In the genomic region with DNA sequence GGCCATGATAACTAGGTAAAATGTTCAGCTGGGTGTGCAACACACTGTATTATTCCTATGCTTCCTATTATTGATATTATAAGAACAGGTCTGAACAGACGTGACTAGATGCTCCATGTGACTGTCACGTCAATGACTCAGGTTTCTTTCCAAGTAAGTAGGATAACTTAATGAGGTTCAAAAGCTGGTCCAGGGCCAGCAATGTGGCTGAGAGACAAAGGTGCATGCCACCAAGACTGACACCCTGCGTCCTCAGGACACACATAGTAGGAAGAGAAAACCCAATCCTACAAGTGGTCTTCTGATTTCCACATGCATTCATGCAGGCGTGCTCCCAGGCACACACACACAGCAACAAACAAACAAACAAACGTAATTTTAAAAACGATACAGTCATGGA, we compare ENCODE assay signal across 10 mouse cellular contexts. TPM values are rescaled to one million over a fixed set of nuclear protein-coding genes. Genes with fewer than 3 reads are reported as not detected.
DNase-seq lines count a peak whose midpoint lies in the region; ATAC-seq and TF ChIP-seq lines count a peak whose summit lies in the region.
"Had no signal": no experiment of that assay in that cellular context is flagged by ENCODE, and none has a peak within 500 bp of the region (broad histone marks: within the 10 kb centered on the region; RNA-seq: fewer than 3 reads in every experiment).

No protein-coding gene starts in this region.

- H3K27ac ChIP-seq in gastrocnemius, adult 2 months, result no peak overlapping the region
- H3K27ac ChIP-seq in heart, embryonic 15.5 days, result peak overlapping the region; percentile 42
- peak overlapping the region; percentile 87 for H3K27ac ChIP-seq in liver, embryonic 16.5 days (ENCODE audit: low read length)
- H3K27ac ChIP-seq: limb, embryonic 13.5 days had no signal

- H3K9me3 ChIP-seq in heart, embryonic 15.5 days (replicated peaks), result no peaks in the 10 kb centered on the region
- H3K9me3 ChIP-seq in liver, embryonic 16.5 days (replicated peaks; ENCODE audit: control insufficient read depth, low read length), result no peaks in the 10 kb centered on the region
- H3K9me3 ChIP-seq: limb, embryonic 13.5 days had no signal

- H3K36me3 ChIP-seq in heart, embryonic 15.5 days, result no peaks in the 10 kb centered on the region
- no peaks in the 10 kb centered on the region; the same call in 1 of the 2 replicates for H3K36me3 ChIP-seq in liver, embryonic 16.5 days (ENCODE audit: control insufficient read depth, insufficient read depth)
- H3K36me3 ChIP-seq: limb, embryonic 13.5 days had no signal

- 68% methylated on average over 6 of the region's 6 CpGs for WGBS in heart, embryonic 15.5 days
- 48% methylated on average over 6 of the region's 6 CpGs for WGBS in liver, embryonic 16.5 days (ENCODE audit: insufficient replicate concordance)

- no peaks in the 10 kb centered on the region for H3K27me3 ChIP-seq in heart, embryonic 15.5 days
- no peaks in the 10 kb centered on the region for H3K27me3 ChIP-seq in liver, embryonic 16.5 days (ENCODE audit: control insufficient read depth, insufficient read depth, low read depth, low read length)
- H3K27me3 ChIP-seq: limb, embryonic 13.5 days had no signal

- peaks cover 49% of the 10 kb centered on the region for H3K4me1 ChIP-seq in heart, embryonic 15.5 days (replicated peaks)
- H3K4me1 ChIP-seq in liver, embryonic 16.5 days (ENCODE audit: control insufficient read depth, low read depth, low read length), result peaks cover 31% of the 10 kb centered on the region

- intact Hi-C loops in gastrocnemius, adult 2 months (cut with DNase I), result no loop called here
- intact Hi-C loops in gastrocnemius, postnatal 14 days (cut with DNase I; ENCODE audit: low total_unique reads), result no loop called here

- ATAC-seq in heart, embryonic 15.5 days (replicated peaks; ENCODE audit: insufficient number of reproducible peaks, insufficient read depth, low FRiP score, low read depth), result no peak
- ATAC-seq in liver, embryonic 16.5 days (ENCODE audit: low read depth), result no peak
- ATAC-seq: CD4-positive, CD25-positive, alpha-beta regulatory T cell, adult 4 months had no signal

- DNase-seq in gastrocnemius, adult 2 months, result no peak
- no peak for DNase-seq in gastrocnemius, postnatal 14 days
- DNase-seq in kidney, postnatal 36 days, result peak; percentile 32 to 42
- DNase-seq in kidney, adult 11 months, result no peak
- no peak for DNase-seq in adrenal gland, adult 18-20 months (ENCODE audit: low spot score in 2 of 2)
- DNase-seq in right cerebral cortex, adult 2 months (ENCODE audit: low spot score in 2 of 2), result no peak

- TF ChIP-seq CTCF in gastrocnemius, adult 2 months (IDR thresholded peaks at IDR 0.05), result no peak

- H3K9ac ChIP-seq in heart, embryonic 15.5 days, result no peak overlapping the region
- peak overlapping the region; percentile 99 for H3K9ac ChIP-seq in liver, embryonic 16.5 days (ENCODE audit: low read depth, low read length)
- H3K9ac ChIP-seq: limb, embryonic 13.5 days had no signal

- H3K4me3 ChIP-seq in gastrocnemius, adult 2 months, result peak overlapping the region; percentile 93
- H3K4me3 ChIP-seq in heart, embryonic 15.5 days, result peak overlapping the region; percentile 95
- peak overlapping the region; percentile 97 for H3K4me3 ChIP-seq in liver, embryonic 16.5 days (ENCODE audit: low read depth, low read length)
- H3K4me3 ChIP-seq: limb, embryonic 13.5 days had no signal

- H3K4me2 ChIP-seq in heart, embryonic 15.5 days, result peak overlapping the region; percentile 61
- peak overlapping the region; percentile 56 for H3K4me2 ChIP-seq in liver, embryonic 16.5 days (ENCODE audit: low read depth, low read length)

RNA-seq across cellular contexts. Expression of a gene that starts 2.1 kb away (rescaled TPM):
- total RNA-seq in gastrocnemius, adult 2 months (2021), result 10 to 100 TPM; 72.9 to 83.5 TPM
- 10 to 100 TPM; 53.2 to 58.7 TPM for total RNA-seq in gastrocnemius, postnatal 14 days (2021)
- 27.8 and 29.6 TPM in 2 replicates for polyA plus RNA-seq in heart, embryonic 15.5 days (2015; fragmentation: Nextera tagmentation; extraction: Ambion mirVana)
- 58.9 TPM in 2 replicates for polyA plus RNA-seq in liver, embryonic 16.5 days (2015; fragmentation: Nextera tagmentation; extraction: Ambion mirVana)
- 10 to 100 TPM; 46.3 to 70.8 TPM for total RNA-seq in adrenal gland, adult 18-20 months (2021)

RNA-seq across cellular contexts. Expression of a gene that starts 2.2 kb away (rescaled TPM):
- 100 to 1,000 TPM; 130 to 145 TPM for total RNA-seq in gastrocnemius, adult 2 months (2021)
- 10 to 100 TPM; 78.1 to 80.1 TPM for total RNA-seq in gastrocnemius, postnatal 14 days (2021)
- 24.1 and 29.0 TPM in 2 replicates for polyA plus RNA-seq in heart, embryonic 15.5 days (2015; fragmentation: Nextera tagmentation; extraction: Ambion mirVana)
- polyA plus RNA-seq in liver, embryonic 16.5 days (2015; fragmentation: Nextera tagmentation; extraction: Ambion mirVana), result 49.1 and 49.5 TPM in 2 replicates
- total RNA-seq in adrenal gland, adult 18-20 months (2021), result 10 to 100 TPM; 32.7 to 47.4 TPM

Comparison
In these comparisons a context has a peak if more than half of its experiments do, and no peak if none do; other contexts are left out.
1. DNase-seq: peak in kidney, postnatal 36 days (2 of 2); none in gastrocnemius, adult 2 months (single experiment), gastrocnemius, postnatal 14 days (single experiment), kidney, adult 11 months (single experiment), adrenal gland, adult 18-20 months (0 of 2) and right cerebral cortex, adult 2 months (0 of 2).
2. Peak in every context shown above with its lines, with median percentiles within 50 percentile points of each other: H3K4me3 ChIP-seq.